Mouse (Mus musculus): ENCODE measurements at regions not wholly inside any gene's neighbourhood (a gene's known extent, or its start where the extent isn't known, plus 50 kb on each side); places are given as distances from the start of the nearest gene placed in this dataset.

- H3K27ac ChIP-seq (ENCODE audit: insufficient read depth, low read length): no peak overlapping the region
- DNase-seq: no peak
- no peaks in the 10 kb centered on the region for H3K4me1 ChIP-seq (ENCODE audit: control insufficient read depth, insufficient read depth, low read length)
- TF ChIP-seq CTCF (IDR thresholded peaks at IDR 0.05; ENCODE audit: borderline replicate concordance, insufficient read depth, low read depth, low read length) (no peak), POLR2A (IDR thresholded peaks at IDR 0.05; ENCODE audit: borderline replicate concordance, insufficient read depth, low read length) (no peak)
- 85% methylated on average over 5 of the region's 5 CpGs for WGBS
- H3K4me3 ChIP-seq (replicated peaks; ENCODE audit: insufficient read depth, low read depth, low read length): no peak overlapping the region
- H3K27me3 ChIP-seq (ENCODE audit: control insufficient read depth, insufficient read depth, low read length): no peaks in the 10 kb centered on the region
Measured at GRCm38 (mm10) chr6:94858121-94858621, 158.2 kb upstream of the Lrig1 start.

- WGBS: 33% methylated on average over 5 of the region's 5 CpGs
- no peak overlapping the region for H3K27ac ChIP-seq (ENCODE audit: insufficient read depth, low read length)
- H3K4me3 ChIP-seq (replicated peaks; ENCODE audit: insufficient read depth, low read depth, low read length): no peak overlapping the region
- DNase-seq: no peak
- no peaks in the 10 kb centered on the region for H3K4me1 ChIP-seq (ENCODE audit: control insufficient read depth, insufficient read depth, low read length)
- H3K27me3 ChIP-seq (ENCODE audit: control insufficient read depth, insufficient read depth, low read length): no peaks in the 10 kb centered on the region
- TF ChIP-seq POLR2A (IDR thresholded peaks at IDR 0.05; ENCODE audit: borderline replicate concordance, insufficient read depth, low read length) (no peak), CTCF (IDR thresholded peaks at IDR 0.05; ENCODE audit: borderline replicate concordance, insufficient read depth, low read depth, low read length) (no peak)
Measured at GRCm38 (mm10) chr6:94850121-94850520, 150.2 kb upstream of the Lrig1 start.

- no peak overlapping the region for H3K27ac ChIP-seq (ENCODE audit: insufficient read depth, low read length)
- DNase-seq: no peak
- H3K27me3 ChIP-seq (ENCODE audit: control insufficient read depth, insufficient read depth, low read length): no peaks in the 10 kb centered on the region
- H3K4me3 ChIP-seq (replicated peaks; ENCODE audit: insufficient read depth, low read depth, low read length): no peak overlapping the region
- H3K4me1 ChIP-seq (ENCODE audit: control insufficient read depth, insufficient read depth, low read length): no peaks in the 10 kb centered on the region
- TF ChIP-seq CTCF (IDR thresholded peaks at IDR 0.05; ENCODE audit: borderline replicate concordance, insufficient read depth, low read depth, low read length): no peak
- TF ChIP-seq POLR2A (IDR thresholded peaks at IDR 0.05; ENCODE audit: borderline replicate concordance, insufficient read depth, low read length): no peak
- WGBS: 80% methylated on average over 3 of the region's 3 CpGs
Measured at GRCm38 (mm10) chr6:94849533-94849932, 149.6 kb upstream of the Lrig1 start.

- DNase-seq: no peak
- Histone ChIP-seq H3K27ac (ENCODE audit: insufficient read depth, low read length) (no peak overlapping the region), H3K4me3 (replicated peaks; ENCODE audit: insufficient read depth, low read depth, low read length) (no peak overlapping the region), H3K4me1 (ENCODE audit: control insufficient read depth, insufficient read depth, low read length) (no peaks in the 10 kb centered on the region), H3K27me3 (ENCODE audit: control insufficient read depth, insufficient read depth, low read length) (no peaks in the 10 kb centered on the region)
- 95% methylated on average over 1 of the region's 1 CpGs for WGBS
- TF ChIP-seq CTCF (IDR thresholded peaks at IDR 0.05; ENCODE audit: borderline replicate concordance, insufficient read depth, low read depth, low read length) (no peak), POLR2A (IDR thresholded peaks at IDR 0.05; ENCODE audit: borderline replicate concordance, insufficient read depth, low read length) (no peak)
Measured at GRCm38 (mm10) chr6:94848437-94848836, 148.5 kb upstream of the Lrig1 start.

GRCm38 (mm10) chr6:94845821-94846220, 145.9 kb upstream of the Lrig1 start:
- WGBS: 44% methylated on average over 6 of the region's 6 CpGs
- TF ChIP-seq POLR2A (IDR thresholded peaks at IDR 0.05; ENCODE audit: borderline replicate concordance, insufficient read depth, low read length) (no peak), CTCF (IDR thresholded peaks at IDR 0.05; ENCODE audit: borderline replicate concordance, insufficient read depth, low read depth, low read length) (no peak)

GRCm38 (mm10) chr6:94842856-94843255, 142.9 kb upstream of the Lrig1 start:
- DNase-seq: no peak
- Histone ChIP-seq H3K4me1 (ENCODE audit: control insufficient read depth, insufficient read depth, low read length) (no peaks in the 10 kb centered on the region), H3K4me3 (replicated peaks; ENCODE audit: insufficient read depth, low read depth, low read length) (no peak overlapping the region), H3K27me3 (ENCODE audit: control insufficient read depth, insufficient read depth, low read length) (no peaks in the 10 kb centered on the region), H3K27ac (ENCODE audit: insufficient read depth, low read length) (no peak overlapping the region)
- TF ChIP-seq POLR2A (IDR thresholded peaks at IDR 0.05; ENCODE audit: borderline replicate concordance, insufficient read depth, low read length): no peak
- TF ChIP-seq CTCF (IDR thresholded peaks at IDR 0.05; ENCODE audit: borderline replicate concordance, insufficient read depth, low read depth, low read length): no peak
- WGBS: 83% methylated on average over 9 of the region's 9 CpGs

More at GRCm38 (mm10) chr6:94845821-94846220, 145.9 kb upstream of the Lrig1 start:
- H3K27me3 ChIP-seq (ENCODE audit: control insufficient read depth, insufficient read depth, low read length): no peaks in the 10 kb centered on the region
- H3K27ac ChIP-seq (ENCODE audit: insufficient read depth, low read length): no peak overlapping the region
- no peaks in the 10 kb centered on the region for H3K4me1 ChIP-seq (ENCODE audit: control insufficient read depth, insufficient read depth, low read length)
- no peak overlapping the region for H3K4me3 ChIP-seq (replicated peaks; ENCODE audit: insufficient read depth, low read depth, low read length)
- DNase-seq: no peak

- no peak for DNase-seq
- Histone ChIP-seq H3K27ac (ENCODE audit: insufficient read depth, low read length) (no peak overlapping the region), H3K4me1 (ENCODE audit: control insufficient read depth, insufficient read depth, low read length) (no peaks in the 10 kb centered on the region), H3K4me3 (replicated peaks; ENCODE audit: insufficient read depth, low read depth, low read length) (no peak overlapping the region), H3K27me3 (ENCODE audit: control insufficient read depth, insufficient read depth, low read length) (no peaks in the 10 kb centered on the region)
- 68% methylated on average over 5 of the region's 5 CpGs for WGBS
- TF ChIP-seq CTCF (IDR thresholded peaks at IDR 0.05; ENCODE audit: borderline replicate concordance, insufficient read depth, low read depth, low read length): no peak
Measured at GRCm38 (mm10) chr6:94841881-94842280, 141.9 kb upstream of the Lrig1 start.

- 59% methylated on average over 2 of the region's 2 CpGs for WGBS
- no peak for TF ChIP-seq POLR2A (IDR thresholded peaks at IDR 0.05; ENCODE audit: borderline replicate concordance, insufficient read depth, low read length)
- no peak for TF ChIP-seq CTCF (IDR thresholded peaks at IDR 0.05; ENCODE audit: borderline replicate concordance, insufficient read depth, low read depth, low read length)
- H3K27ac ChIP-seq (ENCODE audit: insufficient read depth, low read length): no peak overlapping the region
- no peak overlapping the region for H3K4me3 ChIP-seq (replicated peaks; ENCODE audit: insufficient read depth, low read depth, low read length)
- peak in 1 of 2 experiments; percentile 9 for DNase-seq
- no peaks in the 10 kb centered on the region for H3K27me3 ChIP-seq (ENCODE audit: control insufficient read depth, insufficient read depth, low read length)
- no peaks in the 10 kb centered on the region for H3K4me1 ChIP-seq (ENCODE audit: control insufficient read depth, insufficient read depth, low read length)
Measured at GRCm38 (mm10) chr6:94835742-94836141, 135.8 kb upstream of the Lrig1 start.

Measured in cerebellum, adult 2 months (tissue).